Mouse (Mus musculus): ENCODE measurements around the gene Defb6. TPM values are rescaled to one million over a fixed set of nuclear protein-coding genes. Genes with fewer than 3 reads are reported as not detected.

Defb6 gene
- not detected for polyA plus RNA-seq (2017; shearing (Covaris generic))

DNA sequence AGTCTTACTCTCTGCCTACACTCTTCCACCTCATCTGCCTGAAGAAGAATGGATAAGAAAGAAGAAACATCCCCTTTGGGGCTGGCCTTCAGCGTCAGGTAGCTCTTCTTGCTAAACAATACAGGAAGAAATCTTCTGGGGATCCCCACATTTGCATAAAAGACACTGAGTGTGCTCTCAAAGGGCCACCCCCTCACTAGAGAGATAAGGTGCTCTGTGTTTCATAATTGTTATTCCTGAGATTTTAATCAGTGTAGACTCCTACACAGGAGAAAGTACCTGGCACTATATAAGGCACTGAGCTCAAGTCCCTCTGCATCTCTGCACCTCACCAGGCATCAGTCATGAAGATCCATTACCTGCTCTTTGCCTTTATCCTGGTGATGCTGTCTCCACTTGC lies at the start of gene Defb6:
Gene Defb6, plus strand, starts transcription at position 318 of the 400 bp plus-strand sequence.

GRCm38 (mm10) chr8:19239616-19240015 lies 14.3 kb downstream of the Defb6 start, which contains the start of gene Defb46:
Gene Defb46 (plus strand): TSS chr8:19239916.

DNA sequence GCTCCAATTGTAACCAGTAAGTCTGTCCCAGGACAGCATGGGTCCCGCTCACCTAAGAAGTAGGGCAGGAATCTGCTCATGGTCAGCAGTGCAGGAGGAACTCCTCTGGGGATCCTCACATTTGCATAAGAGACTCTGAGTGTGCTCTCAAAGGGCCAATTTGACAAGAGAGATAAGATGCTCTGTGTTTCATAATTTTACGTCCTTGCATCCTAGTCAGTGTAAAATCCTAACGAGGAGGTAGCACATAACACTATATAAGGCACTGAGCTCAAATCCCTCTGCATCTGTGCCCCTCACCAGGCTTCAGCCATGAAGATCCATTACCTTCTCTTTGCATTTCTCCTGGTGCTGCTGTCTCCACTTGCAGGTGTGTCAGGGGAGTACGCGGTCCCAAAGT lies 22.0 kb downstream of the Defb6 start, which contains the start of gene Defb5:
Gene Defb5, plus strand, starts transcription at position 301 of the 400 bp plus-strand sequence.

Other genes starting within 250 kb of the Defb6 start
- not detected for gene Defb40, start 247.2 kb upstream of the Defb6 start, polyA plus RNA-seq (2017; shearing (Covaris generic))
- not detected for gene Defb37, start 234.4 kb upstream of the Defb6 start, polyA plus RNA-seq (2017; shearing (Covaris generic))
- not detected for gene Defb38, start 198.9 kb upstream of the Defb6 start, polyA plus RNA-seq (2017; shearing (Covaris generic))
- gene Defb39, start 160.7 kb upstream of the Defb6 start, polyA plus RNA-seq (2017; shearing (Covaris generic)) = not detected
- not detected for gene Defb12, start 110.6 kb upstream of the Defb6 start, polyA plus RNA-seq (2017; shearing (Covaris generic))
- not detected for gene Defb34, start 101.7 kb upstream of the Defb6 start, polyA plus RNA-seq (2017; shearing (Covaris generic))
- not detected for gene Gm45826, start 84.7 kb upstream of the Defb6 start, polyA plus RNA-seq (2017; shearing (Covaris generic))
- not detected for gene Defb14, start 31.1 kb upstream of the Defb6 start, polyA plus RNA-seq (2017; shearing (Covaris generic))
- not detected for gene Defb4, start 26.8 kb upstream of the Defb6 start, polyA plus RNA-seq (2017; shearing (Covaris generic))
- not detected for gene Defb46, start 14.4 kb downstream of the Defb6 start, polyA plus RNA-seq (2017; shearing (Covaris generic))
- not detected for gene Defb5, start 22.1 kb downstream of the Defb6 start, polyA plus RNA-seq (2017; shearing (Covaris generic))
- gene Defb3, start 67.9 kb downstream of the Defb6 start, polyA plus RNA-seq (2017; shearing (Covaris generic)) = not detected
- gene Defb8, start 222.1 kb downstream of the Defb6 start, polyA plus RNA-seq (2017; shearing (Covaris generic)) = not detected